Mouse (Mus musculus) adrenal gland, adult (tissue): ENCODE data around the gene Swap70.
A peak's percentile ranks its signal among the peaks of the same experiment; 100 is the strongest.

Source experiments
- DNase-seq, 2 experiments: peaks; one replicate each; pipeline ENCODE4 v3.0.0; 2022 to 2023; ENCODE audit warnings: low spot score in 1 of 2; ENCODE audit not compliant: inconsistent age in 2 of 2

Swap70 gene

DNA sequence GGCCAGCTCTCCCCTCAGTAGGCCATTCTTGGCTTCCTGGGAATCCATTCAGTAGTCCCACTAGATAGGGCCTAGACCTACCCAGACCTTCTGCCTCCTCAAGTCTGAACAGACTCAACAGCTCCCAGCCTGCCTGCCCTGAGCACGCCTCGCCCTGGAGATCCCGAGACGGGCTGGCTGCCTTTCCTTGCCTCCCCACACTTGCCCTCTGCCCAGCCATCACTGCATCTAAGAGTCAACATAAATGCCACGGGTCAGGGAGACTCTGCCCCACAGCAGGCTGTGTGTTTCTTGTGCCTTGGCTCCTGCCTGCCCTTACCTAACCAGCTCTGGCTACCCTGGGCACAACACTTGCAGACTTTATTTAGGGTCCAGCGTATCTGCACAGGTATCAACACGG, 76.6 kb downstream of the Swap70 start:
- DNase-seq = no peak

DNA sequence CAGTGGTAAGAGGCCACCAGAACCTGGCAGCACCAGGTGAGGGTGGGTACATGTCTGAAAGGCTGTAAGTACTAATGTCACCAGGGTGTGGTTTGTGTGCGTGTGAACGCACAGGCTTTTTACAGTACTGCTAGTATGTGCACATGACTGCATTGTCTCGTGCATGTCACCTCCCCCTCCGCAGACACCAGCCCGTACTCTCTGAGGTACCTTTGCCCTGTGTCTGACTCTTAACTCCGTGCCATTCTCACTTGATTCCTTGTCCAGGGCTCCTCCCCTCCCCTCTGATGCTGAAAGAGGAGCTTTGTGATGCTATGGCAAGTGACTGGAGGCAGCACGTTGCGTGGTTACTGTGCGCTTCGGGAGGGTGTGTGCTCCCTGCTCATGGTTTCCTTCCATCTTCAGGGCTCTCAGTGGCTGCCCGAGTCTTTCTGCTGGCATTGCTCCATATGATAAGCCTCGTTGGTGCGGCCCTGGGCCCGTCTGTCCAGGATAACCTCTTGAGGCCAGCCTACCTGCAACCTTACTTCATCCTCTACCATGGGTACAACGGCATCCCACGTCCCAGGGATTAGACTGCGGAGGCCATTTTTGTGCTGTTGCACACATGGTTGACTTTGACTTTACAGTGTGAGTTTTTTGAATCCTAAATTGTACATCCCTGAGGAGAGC, 77.4 kb downstream of the Swap70 start:
- no peak for DNase-seq

DNA sequence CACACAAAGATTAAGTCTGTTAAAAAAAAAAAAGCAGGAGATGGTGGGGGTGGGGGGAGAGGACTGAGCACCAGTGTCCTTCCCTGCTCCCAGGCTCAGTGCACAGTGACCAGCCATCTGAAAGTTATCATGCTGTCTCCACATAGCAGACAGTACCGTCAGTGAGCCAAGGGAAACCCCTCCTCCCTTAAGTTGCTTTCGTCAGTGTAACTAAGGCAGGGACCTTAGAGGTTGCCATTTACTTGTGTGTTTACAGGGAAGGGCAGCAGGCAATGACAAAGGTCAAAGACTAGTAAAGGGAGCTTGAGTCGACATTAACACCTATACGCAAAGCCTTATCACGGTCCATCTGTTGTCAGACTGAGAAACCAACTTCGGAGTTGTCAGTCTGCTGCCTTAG, 81.4 kb downstream of the Swap70 start:
- DNase-seq = no peak

DNA sequence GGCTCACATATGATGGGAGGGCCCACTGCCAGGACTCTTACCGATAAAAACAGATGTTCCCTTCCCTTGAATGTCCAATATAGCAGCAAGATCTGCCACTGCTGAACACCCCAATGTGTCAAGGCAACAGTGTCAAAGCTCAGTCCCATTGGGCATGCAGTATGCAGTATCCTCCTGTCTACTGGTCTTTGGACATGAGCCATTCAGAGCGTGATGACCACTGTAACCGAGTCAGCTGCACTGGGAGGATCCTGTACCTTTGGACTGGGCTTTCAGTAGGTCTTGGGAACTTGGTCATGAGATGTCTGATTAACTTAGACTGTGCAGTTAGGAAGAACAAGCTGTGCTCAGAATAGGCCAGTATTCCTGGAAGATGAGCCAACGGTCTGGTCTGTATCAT, 84.0 kb downstream of the Swap70 start:
- no peak for DNase-seq

DNA sequence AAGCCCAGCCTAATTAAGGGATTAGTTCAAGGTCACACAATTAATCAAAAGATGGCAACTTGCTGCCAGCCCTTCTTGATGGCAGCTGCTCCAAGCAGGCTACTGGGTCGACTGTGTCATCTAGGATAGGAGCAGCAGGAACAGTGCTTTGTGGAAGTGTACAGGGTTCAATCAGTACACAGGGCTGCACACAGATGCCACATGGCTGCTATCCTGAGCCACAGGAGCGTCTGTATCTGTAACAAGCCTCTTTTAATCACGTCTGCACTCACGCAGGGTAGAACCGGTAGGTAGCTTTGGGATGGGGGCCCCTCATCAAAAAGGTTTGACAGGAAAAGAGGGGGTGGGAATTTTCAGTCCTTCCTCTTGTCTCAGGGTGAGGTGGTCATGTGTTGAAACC, 84.8 kb downstream of the Swap70 start:
- DNase-seq = no peak

DNA sequence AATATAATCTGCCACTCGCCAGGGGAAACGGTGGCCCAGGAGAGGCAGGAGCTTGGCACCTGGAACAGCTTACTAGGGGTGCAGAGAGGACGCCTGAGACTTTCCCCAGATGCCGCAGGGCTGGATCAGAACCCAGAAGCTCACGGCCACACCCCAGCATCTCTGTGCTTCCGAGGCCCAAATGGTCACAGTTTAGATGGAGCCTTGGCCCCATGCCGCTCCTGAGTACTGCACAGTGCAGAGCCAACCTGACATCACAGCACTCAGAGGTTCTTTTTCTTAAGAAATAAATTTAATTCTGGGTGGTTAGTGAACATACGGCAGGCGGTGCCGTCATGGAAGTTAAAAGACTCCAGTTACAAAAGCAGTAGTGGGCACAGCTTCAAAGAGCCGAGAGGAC, 86.2 kb downstream of the Swap70 start:
- DNase-seq = no peak

DNA sequence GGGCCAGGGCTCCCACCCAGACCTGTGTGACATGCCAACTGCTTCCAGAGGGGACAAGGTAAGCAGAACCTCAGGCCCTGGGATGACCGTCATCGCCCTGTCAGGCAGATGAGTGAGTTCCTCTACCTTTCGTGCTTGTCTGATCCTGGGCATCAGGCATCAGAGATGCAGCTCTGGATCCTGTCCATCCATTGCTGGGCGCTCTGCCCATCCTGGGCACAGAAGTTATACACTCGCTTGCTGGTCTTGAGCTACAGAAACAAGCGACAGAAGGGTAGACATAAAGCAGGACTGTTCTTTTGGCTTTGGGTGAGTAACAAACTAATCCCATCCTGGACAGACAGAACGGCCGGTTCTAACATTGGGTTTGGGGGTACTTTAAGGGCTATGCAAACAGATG, 87.7 kb downstream of the Swap70 start:
- no peak for DNase-seq

DNA sequence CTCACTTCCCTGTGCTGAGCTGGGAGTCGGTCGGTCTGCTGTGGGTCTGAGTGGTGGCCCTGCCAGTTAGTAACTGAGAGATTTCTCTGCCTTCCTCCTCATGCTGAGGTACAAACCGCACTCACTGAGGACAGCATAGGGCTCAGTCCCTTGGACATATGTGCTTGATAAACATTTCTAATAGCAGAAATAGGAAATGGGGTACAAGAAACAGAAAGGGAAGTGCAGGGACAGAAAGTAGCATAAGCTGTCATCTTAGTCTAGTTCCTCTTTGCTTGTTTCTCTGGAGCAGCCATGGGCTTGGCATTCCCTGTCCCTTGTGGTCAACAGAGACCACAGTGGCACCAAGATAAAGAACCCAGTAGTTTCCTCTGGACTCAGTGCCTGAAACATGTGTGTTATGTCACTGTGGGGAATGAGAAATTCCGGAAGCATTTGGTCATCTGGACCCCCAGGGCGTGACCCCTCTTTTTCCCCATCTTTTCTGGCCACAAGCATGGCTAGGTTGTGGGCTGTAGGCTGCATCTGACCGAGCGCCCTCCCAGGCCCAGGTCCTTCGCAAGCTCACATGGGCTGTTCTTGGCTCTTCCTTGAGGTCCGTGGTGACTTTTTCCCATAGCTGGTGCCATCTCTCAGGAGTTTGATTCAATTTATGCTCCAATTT, 92.0 kb downstream of the Swap70 start:
- peak in 1 of 2 experiments; percentile 40 for DNase-seq

DNA sequence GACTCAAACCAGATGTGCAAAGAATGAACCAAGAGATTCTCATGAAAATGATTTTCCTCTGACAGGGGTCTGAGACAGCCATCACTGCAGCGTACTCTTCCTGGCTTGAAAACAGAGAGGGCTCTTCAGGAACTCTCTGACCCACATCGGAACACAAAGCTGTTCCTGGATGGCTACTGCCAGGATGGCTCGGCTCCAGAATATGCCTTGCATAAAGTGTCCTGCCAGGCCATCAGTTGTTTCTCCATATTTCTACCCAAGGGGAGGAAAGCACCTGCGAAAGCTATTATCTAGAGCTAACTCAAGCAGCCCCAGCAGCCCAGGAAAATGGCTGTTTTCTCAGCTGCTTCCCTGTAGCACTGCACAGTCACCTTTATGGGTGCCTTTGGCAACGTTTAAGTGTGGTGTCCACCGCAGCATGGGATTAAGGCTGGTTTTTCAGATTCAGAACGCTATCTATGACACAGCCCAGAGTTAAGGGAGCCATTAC, 92.9 kb downstream of the Swap70 start:
- no peak for DNase-seq

DNA sequence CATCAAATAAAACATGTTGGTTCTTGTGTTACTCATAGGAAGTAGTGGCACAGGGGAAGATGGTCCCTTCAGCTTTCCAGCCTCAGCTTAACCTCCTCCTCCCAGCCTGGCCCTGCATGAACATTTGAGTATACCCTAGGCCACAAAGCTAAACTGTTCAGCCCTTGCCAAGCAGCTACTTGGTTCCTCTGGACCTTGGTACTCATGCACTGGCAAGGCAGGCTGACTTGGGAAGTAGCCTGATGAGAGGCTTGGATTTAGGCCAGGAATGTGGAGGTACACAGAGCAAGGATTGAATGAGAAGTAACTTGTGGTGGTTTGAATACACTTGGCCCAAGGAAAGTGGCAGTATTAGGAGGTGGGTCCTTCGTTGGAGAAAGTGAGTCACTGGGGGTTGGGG, 93.8 kb downstream of the Swap70 start:
- no peak for DNase-seq

DNA sequence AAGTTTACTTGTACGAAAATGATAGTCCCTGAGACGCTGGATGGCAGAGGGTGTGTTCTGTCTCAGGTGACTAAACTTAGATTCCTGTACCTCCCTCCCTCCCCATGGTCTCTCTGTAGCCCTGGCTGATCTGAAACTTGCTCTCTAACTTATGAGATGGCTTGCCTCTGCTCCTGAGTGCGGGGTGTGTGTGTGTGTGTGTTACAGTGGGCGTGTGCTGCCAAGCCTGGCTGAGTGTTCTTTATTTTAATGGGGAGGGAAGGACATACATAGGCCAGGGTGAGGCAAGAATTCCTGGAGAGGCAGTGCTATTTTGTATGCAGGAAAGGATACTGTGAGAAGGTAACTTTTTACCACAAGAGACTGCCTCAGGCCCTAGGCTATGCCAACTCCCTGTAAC, 95.9 kb downstream of the Swap70 start:
- no peak for DNase-seq

DNA sequence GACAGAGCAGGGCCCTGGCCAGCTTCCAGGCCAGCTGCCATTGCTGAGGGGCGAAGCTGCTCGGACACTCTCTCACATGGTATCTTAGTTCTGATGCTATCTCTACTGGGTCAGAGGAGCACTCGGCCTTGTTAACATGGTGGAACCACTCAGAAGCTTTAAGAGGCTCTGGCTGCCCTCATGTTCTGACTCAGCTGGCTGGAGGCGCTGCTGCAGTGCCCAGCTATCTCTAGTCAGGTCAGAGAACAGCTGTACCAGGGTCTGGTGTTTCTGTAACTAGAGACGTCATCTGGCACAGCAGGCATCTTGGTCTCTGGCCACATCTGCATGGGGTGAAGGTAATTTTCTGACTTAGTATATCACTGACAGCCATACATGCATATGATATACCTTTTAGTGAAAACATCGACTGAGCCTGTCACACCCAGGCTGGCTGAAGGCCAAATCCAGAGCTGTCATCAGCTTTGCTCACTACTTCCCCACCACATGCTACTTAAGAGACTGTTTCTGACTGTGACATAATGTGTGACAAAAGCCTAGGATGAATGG, 97.5 kb downstream of the Swap70 start:
- DNase-seq = peak; percentile 38 to 60

DNA sequence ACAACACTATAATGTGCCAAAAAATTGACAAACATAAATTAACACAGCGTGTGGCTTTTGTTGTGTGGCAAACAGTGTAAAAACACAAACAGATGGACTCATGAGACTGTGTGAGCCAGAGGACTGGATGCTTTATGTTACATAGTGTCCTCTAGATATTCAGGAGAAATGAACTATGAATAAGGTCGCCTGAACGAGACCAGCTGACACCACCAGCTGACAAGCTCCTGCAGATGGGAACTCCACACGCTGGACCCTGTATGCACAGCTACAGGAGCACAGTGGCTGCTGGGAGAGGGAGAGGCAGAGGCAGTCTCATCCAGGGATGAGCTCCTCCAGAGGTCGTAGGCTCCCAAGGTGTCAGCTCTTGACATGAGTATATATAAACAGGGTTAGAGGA, 99.6 kb downstream of the Swap70 start:
- no peak for DNase-seq

DNA sequence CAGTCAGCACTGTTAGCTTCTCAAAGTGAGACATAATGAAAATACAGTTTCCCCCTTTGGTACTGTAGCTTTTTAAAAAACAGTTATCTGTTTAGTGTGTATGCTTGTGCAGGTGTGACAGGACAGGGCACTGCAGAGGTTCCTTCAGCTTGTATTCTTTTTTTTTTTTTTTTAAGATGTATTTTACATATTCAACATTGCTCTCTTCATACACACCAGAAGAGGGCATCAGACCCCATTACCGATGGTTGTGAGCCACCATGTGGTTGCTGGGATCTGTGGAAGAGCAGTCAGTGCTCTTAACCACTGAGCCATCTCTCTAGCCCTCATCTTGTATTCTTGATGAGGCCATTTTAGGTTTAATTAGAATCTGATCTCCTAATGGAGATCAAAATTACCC, 103.3 kb downstream of the Swap70 start:
- no peak for DNase-seq

DNA sequence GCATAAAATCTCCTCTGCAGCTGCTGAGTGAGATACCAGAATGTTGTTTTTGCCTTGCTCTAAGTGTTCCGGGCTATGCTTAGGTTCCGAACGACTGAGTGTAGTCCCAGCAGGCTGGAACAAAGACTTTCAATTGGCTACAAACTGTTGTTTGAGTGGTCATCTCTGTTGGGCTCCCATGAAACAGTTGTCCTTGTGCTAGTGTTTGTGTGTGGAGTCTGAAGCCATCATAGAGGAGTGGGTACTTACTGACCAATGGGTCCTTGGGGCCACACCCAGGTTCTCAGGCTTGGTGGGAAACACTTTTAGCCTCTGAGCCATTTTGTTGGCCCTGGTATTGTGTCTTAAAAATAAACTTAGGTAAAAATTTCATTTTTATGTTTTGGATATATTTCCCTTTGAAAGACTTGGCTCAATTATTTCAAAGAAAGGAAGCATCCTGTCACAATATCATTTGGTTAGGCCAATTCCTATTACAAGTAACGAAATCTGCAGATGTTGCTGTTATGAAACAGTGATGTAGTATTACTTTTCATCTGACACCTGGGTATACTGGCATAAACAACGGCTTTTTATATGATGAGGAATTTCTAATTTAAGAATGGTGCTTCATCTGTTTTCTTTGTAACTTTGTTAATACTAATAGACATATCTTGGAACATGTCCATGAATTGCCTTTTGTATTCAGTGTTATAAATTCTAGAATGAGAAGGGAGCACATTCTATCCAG, 104.0 kb downstream of the Swap70 start:
- DNase-seq = no peak
